Mouse (Mus musculus) urinary bladder, postnatal 10 days (tissue): ENCODE data around the gene Tns3.

Experiments used
- DNase-seq: peaks from one replicate; pipeline ENCODE4 v3.0.0; 2022; ENCODE audit warnings: low spot score

The Tns3 gene

DNA sequence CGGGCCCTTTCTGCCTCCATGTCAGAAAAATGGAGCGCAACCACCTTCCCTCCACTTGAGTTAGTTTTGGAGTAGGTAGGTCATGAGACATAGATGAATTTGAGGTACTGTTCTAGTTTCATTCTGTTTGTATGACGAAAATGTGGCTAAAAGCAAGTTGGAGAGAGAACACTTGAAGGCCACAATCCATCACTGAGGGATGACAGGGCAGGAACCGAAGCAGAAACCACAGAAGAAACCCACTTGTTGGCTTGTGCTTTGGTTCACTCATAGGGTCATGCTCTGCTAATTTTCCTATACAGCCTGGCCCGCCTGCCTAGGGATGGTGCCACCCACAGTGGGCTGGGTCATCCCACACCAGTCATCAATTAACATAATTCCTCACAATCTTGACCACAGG, 14.9 kb upstream of the Tns3 start:
- DNase-seq, result no peak

DNA sequence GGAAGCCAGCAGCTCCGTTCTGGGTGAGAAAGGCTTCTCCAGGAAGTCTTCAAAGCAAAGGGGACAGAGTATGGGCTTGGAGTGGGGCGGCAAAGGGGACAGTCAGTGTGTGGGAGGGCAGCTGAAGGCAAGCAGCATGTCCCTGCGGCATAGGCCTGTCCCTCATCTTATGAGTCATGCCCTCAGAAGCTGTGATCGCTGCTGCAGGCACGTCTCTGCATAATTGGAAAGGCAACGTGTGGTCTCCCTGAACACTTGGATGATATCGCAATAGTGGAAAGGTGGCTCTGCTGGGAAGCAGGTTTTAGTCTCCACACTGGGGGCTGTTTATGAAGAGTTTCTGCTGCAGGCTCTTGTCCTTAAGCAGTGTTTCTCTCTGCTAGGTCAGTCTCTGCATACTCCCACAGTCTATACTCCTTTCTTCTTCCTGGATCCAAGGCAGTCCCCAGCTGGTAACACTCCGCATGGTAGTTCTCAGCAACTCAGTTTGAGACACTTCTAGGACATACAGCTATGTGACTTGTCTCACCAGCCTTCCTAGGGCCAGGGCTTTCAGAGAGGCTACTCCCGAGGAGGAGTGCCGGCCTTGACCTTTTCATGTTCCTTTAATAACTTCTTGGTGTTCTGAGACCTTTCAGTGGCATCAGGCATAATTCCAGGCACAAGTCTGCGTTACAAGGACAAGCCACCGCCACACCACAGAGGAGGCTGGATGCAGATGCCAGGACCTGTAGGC, 14.1 kb upstream of the Tns3 start:
- no peak for DNase-seq

DNA sequence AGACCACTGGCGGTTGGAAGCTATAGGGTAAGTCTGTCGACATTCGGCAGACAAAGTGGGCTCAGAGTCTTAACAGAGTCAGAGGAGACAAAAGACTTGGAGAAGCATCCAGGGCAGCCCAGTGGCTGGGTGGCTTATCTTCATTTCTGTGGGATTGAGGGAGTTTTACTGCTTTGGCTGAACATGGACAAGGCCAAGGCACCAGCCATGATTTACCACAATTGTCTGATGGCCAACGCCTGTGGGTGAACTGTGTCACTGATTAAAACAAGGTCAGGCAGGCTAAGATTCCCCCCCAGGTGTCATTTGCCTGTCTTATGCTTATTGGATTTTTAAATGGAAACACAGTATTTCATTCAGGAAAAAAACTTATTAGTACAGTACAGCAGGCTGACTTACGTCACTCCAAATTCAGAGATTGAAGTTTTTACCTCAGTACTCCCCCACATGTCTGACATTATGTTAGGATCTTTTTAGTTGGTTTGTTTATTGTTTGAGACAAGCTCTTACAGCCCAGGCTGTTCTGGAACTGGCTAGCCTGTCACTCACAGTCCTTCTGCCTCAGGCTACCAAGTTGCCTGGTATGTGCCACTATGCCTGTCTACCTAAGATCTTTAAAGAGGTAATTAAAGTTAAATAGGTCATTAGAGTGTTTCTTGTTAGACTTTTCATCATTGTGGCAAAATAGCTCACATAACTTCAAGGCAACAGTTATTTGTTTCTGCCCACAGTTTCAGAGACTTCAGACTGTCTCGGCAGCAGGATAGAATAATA, 11.6 kb upstream of the Tns3 start:
- DNase-seq, result no peak

DNA sequence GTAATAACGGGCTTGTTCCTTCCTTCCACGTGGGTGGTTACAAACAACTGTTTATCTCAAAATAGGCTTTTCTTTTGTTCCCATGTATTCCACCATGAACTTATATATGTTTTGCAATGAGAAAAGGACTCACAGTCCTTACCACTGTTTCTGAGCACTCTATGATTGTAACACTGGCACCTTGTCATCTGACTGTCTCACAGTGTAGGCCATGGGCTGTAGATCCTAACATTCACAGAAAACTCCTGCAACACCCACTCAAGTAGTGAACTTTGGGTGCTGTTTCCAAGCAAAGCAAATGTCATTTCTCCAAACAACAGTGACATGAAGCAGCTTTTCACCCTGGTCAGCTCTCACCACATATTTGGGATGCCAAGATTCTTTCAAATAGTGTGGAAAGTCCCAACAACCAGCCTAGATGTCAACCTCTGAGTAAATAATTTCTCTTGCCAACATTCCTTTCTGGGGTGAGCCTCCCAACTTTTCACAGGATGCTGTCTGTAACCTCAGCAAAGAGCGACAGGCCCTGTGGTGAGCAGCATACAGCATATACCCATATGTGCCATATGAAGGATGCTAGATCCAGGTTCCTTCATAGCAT, 10.3 kb upstream of the Tns3 start:
- no peak for DNase-seq

DNA sequence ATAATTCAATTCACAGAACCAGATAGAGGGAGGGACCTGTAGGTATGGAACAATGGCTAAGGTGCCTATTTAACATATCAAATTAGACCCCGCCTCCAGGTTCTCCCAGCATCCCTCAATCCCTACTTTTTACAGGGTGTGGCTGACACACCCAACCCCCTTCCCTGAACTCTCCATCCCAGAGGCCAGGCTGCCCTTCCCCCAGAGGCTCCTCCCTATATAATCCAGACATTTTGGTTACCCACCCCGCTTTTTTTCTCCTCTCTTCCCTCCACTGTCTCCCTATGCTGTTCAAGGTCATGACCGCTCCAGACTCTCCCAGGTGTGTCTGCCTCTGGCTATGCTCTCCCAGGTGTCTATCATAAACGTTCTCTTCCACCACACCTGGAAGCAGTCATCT, 7.4 kb upstream of the Tns3 start:
- DNase-seq, result no peak

DNA sequence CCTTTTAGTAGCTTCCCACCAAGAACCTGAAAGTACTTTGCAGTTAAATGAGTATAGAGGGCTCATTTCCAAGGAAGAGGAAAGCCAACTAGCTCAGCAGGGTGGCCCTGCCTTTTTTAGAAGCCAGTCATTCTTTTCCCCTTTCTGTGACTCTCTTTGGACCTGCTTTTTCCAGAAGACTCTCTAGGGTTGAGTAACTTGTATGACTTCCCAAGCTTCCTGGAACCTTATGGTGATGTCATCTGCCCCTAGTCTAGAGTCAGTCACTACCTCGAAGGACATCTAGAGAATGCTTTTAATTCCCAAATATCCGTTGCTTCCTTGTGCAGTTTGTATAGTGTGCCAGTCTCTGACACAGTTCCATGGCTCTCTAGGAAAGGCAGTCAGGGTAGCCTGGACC, 4.8 kb upstream of the Tns3 start:
- no peak for DNase-seq

DNA sequence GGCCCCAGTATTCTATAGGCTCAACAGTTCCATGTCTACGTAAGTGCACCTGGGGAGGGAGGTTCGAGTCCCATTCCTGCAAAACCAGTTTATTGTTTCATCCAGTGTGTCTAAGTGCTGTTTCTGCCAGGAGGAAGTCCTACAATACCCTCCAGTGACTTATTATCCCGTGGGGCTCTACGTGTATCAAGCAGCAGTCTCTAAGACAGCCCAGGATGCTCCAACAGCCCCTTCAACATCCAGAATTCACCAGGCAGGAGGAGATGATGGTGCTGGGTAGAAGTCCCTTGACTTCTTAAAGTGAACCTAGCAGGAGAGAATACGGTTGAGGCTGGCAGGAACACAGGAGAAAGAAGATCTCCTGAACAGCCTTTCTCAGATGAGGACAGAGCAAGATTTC, 462 bp upstream of the Tns3 start:
- DNase-seq, result no peak

DNA sequence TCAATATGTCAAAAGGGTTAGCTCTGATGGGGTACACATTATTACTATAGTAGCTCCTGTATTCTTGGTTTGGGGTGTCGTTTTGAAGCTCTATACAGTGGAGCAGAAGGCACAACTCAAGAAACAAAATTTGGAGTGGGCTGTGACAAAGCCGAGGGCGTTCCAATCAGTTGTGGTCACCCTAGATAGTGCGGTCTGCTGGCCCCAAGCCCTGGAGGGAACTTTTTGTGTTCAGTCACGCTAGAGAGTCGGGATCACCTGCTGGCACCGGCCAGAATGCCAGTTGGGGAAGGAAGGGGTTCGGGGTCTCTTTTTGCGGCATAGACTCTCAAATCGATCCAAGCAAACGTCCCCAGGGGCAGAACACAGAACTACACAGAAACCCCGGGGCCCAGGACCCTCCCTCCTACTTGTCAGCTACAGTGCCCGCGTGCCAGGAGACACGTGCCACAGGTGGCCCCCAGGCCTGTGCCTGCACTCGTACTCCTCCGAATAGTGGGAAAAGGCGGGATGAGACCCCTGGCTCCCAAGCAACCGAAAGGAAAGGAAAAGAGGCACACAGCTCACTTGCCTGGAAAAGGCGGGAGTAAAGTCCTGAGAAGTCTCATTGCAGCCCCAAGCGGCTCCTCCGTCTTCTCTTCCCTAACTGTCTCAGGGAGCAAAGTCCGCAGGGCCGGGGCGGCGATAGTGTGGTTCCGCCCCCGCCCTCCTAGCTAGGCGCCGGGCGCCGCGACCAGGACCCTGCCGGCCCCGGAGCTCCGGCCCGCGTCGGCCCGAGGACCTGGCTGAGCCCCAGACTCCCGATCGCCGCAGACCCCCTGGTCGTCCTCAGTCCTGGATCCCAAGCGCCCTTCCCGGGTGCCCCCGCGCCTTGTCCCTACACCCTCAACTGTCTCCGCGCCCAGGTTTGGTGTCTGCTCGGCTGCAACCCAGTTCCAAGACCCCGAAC, 617 bp downstream of the Tns3 start:
- no peak for DNase-seq

DNA sequence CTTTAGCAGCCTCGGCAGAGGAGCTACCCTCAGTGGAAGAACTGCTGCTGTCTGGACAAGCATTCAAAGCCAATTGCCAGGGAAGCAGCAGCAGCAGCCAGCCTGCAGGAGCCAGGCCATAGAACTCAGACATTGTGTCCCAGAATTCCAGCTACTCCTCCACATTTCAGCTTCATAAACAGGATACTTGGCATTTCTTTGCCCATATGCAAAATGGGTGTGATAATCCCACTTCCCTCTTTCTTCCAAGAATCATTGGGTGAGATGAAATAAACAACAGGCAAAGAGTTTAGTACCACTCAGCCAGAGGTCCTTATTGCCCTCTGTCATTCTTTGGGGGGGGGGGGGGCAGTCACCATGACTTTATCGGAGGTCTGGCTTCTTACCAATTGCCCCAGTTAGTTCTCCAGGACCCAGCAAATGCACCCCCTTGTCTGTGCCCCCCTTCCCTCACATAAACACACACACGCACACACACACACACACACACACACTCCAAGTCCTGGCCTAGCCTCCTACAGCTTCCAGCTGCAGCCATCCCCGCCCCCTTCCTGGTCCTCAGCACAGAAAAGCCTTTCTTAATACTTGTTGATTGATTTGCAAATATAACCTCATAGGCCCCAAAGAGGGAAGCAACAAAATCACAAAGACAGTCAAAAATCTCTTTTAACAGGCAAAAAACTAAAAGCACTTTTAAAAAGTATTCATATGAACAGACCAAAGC, 1.5 kb downstream of the Tns3 start:
- DNase-seq, result no peak

DNA sequence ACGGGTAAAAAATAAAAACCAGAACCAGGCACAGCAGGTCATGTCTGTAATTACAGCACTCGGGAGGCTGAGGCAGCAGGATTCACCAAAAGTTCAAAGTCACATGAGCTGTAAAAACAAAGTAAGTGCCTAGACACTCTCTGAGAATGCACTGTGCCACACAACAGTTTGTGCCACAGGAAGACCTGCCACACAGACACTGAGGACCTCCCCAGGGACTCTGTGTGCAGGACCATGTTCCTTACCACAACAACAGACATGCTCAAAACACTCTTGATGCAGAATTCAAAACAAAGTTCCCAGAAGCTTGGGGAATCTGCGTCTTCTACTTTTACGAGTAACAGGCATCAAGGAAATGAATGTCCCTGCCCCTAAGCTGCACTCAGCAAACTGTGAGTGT, 3.4 kb downstream of the Tns3 start:
- no peak for DNase-seq

DNA sequence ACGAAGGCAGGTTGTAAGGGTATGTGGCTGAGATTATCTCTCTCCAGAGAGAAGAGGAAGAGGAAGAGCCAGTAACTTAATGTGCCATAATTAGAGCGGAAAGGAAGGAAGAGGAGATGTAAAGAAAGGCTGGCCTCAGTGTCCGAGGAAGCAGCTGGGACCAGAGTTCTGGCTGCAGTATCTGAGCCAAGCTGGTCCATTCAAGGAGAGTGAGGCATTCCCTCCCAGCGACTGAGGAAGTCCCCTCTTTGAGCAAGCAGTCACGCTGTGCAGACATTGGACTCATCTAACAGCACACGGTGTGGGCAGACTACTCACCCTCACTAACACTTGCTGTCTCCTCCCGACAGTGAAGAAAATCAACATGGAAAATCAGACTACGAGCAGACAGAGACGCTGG, 4.5 kb downstream of the Tns3 start:
- no peak for DNase-seq

DNA sequence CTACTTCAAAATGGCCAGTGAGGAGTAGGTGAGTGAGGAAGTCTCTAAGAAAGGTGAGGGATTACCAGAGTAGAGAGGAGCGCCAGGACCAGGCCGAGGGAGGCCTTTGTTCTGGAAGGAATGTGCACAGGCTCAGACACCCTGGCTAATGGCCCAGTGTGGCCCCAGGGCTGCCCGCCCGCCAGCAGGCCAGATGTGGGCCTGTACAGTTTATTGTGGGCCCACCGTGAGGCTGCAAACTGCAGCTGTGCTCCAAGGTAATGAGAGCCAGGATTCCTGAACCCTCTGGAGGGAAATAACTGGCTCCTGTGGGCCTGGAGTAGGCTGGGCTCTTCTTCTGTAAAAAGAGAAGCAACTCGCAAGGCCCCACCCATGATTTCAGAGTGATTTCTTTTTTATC, 5.3 kb downstream of the Tns3 start:
- DNase-seq, result no peak

DNA sequence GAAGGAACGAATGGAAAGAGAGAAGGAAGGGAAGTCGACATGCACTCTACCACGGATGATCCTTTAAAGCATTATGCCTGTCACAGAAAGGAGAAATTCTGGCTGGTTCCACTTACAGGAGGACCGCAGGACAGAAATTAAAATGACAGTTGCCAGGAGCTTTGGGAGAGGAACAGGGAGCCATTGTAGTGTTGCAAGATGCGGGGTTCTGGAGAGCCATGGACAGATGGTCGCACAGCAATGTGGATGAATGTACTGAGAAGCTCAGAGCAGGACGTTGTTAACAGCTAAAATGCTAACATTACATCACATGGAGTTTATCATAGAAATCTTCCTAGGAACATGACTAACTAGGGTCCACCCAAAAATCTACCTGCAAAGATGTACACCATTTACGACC, 6.8 kb downstream of the Tns3 start:
- DNase-seq, result no peak

DNA sequence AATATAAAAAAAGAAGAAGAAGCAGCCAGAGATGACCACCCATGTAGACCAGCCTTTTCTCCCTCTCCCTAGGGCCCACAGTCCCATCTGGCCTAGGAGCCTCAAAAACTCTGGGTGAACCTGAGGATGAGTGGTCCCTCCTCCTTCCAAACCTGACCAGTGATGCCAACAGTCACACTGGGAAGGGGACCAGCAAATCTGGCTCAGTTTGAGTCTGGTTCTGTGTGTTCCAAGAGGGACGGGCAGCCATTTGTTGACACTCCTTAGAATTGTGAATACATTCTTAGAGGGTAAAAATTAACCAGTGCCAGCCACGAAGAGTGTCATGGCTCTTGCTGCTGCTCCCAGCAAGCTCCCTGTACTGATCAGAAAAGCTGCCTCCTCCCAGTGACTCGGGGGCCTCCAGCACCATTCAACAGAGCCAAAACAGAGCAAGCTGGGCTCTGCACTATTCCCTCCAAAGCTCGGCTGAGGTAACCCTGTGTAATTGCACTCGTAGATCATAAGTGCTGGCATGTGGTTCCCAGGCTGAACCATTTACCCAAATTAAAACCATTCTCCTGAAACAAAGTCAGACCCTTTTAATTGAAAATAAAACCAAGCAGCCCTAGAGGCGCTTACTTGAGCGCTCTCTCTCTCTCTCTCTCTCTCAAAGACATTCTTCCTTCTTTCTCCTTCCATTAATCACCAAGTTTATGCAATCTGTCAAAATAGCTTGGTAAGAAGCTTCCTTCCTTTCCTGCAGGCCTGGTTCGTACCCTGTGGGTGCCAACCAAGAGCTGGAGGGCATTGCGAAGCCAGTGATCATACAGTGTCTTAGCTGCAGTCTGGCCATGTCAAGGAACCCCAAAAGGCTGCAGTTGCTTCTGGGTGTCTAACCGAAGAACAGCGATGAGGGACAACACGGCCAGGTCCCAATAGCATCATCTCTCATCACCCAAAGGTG, 7.6 kb downstream of the Tns3 start:
- no peak for DNase-seq

DNA sequence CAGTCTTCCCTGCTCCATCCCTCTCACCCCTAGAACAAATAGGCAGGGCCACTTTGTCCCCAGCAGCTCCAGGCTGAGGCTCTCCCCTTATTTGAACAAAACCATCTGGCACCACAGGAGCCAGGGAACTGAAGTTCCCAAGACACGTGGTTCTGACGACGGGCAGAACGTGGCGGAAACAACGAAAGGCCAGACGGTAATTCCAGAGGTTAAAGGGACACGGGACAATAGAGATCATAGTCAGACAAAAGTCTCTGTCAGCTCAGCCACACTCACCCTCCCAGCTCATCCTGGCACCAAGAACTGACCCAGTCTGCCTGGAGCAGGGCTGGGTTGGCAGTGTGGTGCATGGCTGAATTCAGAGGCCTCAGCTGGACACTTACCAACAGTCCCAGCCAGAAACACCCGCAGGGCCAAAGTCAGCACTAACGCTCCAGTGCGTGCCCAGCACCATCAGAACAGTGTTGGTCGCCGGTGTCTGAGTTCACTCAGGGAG, 10.5 kb downstream of the Tns3 start:
- no peak for DNase-seq

DNA sequence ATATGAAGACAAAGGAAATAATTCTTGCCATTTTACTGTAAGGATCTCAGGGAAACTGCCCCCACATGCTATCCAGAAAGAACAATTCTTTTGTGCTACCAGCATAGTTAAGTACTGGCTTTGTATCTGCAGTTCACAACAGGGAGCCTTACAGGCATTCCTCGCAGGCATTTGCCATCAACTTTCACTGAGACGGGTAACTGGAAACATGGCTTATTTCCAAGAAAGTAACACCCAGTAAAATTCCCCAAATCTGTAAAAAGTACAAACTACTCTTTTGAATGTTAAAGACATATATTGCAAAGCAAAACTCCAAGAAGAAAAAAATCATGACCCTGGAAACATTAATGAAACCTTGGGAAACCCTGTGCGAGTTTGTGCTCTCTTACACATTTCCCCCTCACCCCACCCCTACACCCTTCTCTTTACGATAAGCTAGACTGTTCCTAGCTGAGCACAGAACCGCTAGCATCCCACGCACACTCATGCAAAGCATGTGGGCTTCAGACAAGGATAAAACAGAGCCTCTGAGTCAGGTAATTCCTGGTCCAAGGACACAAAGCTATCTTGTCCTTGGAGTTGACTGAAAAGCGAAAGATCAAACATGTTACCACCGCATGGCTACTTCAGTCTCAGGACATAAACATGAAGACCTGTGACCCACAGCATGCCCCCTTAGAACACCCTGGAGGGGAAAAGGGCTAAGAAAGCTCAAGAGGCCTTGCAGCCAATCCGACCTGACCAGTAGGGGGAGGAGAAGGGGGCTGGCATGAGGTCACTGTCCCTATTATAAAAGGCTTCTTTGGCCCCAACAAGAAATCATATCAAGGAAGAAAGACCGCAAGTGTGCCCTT, 11.3 kb downstream of the Tns3 start:
- no peak for DNase-seq

DNA sequence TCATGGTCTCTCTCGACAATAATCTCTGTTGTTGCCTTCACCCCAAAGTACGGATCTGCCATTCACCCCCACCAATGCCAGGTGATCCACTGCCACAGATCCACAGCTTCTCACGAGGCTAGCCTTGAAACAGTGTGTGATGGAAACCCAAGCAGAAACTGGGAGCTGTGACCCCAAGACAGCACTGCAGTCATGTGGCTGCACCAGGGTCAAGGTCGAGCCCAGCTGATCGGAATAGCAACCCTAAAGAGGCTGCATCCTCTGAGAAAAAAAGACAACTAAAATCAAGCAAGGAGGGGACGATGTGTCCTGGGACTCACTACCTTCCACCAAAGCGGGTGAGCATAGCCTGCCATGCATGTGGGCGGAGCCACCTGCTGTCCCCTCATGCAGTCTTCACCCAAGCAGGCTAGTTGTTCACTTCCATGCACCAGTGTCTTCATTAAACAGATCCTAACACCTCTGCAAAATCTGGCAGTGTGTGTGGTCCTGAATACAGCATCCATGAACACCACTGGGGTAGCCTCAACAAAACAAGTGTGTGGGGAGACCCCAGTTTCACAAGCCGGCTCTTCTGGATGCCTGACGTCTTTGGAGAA, 12.1 kb downstream of the Tns3 start:
- DNase-seq, result no peak

DNA sequence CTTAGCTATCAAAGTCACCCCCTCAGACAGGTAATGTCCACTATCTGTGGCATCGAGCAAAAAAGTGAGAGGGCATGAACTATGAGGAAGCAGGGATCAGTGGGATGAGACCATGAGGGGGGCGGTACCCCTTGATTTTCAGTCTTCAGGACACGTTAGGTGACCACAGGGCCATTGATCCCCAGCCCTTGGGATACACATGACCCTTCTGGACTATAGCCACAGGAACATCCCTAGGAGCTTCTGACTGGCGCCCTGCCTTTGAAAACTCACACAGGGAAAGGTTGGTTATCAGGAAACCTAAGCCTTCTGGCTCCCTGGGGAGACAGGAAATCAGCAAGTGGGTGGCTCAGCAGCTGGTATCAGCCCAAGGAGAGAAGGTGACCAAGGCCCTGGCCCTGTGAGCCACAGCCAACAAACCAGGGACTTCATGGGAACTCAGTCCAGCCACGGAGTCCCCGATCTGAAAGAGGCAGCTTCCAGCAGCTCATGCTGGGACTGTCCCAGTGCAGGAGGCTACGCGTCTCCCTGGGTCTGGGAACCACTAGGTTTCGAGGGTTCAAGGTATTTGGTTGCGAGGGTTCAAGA, 12.8 kb downstream of the Tns3 start:
- no peak for DNase-seq

DNA sequence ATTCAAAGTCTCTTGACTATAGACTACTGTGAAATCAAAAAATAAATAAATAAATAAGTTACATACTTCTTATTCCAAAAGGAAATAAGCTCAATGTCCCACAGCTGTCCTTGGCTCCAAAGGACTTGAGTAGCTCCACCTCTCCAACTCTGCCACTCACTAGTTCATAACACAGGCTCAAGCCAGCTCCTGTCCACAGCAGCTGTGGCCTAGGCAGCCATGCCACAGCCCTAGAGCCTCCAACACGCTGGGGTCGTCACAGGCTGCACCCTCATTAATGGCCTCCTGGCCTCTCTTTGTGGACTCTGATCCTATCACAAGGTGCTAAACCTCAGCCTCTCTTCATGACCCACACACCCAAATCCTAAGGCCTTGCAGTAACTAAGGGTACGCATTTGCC, 18.7 kb downstream of the Tns3 start:
- DNase-seq, result no peak
